Mouse (Mus musculus) ovary, postnatal 36 days (tissue): ENCODE data around the gene Erbb2.
"Not testable (repeated sequence)": the region's sequence is repeated elsewhere in the genome, so short reads cannot be mapped to it uniquely, and the experiment has no call there.

Experiments
- DNase-seq: peaks from one replicate; pipeline ENCODE4 v3.0.0; 2022; ENCODE audit warnings: low spot score, mixed read lengths

Erbb2 gene

GRCm38 (mm10) chr11:98412273-98412796, at the start of gene Erbb2:
Gene Erbb2 (plus strand): TSS chr11:98412470.
- peak; percentile 81 for DNase-seq

DNA sequence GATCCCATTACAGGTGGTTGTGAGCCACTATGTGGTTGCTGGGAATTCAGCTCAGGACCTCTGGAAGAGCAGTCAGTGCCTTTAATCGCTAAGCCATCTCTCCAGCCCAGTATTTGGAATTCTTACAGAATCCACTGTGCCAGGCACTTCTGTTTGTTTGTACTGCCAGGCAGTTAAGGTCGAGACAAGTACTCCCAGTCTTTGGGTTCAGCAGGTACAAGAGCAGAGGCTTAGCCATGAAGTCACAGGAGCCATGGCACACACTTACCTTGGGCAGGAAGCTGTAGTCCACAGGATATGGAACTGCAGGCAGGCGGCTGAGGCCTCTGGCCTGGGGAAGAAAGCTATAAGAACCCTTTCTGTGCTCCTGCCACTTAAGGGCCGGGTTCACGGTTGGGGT, 48.5 kb upstream of the Erbb2 start:
- no peak for DNase-seq

- no peak for DNase-seq
These were observed 47.9 kb upstream of the Erbb2 start for GRCm38 (mm10) chr11:98364410-98364809.

DNA sequence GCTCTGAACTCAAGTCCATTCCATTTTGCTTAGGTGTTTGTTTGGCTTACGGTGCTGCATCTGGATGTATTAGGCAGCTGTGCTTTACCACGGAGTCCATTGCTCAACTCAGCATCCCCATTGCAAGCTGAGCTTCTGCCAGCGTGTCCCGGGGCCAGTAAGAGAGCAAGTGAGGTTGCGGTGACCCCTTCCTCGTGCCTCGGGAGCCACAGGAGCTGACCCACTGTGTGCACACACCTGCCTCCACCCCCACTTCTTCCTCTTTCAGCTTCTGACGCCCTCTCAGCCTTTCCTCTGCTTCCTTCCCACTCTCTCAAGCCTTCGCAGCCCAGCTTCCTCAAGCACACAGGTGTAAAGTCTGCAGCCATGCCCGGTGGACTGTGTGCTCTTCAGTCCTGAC, 46.0 kb upstream of the Erbb2 start:
- DNase-seq: no peak

- no peak for DNase-seq
These were observed 45.0 kb upstream of the Erbb2 start for GRCm38 (mm10) chr11:98367171-98367862.

GRCm38 (mm10) chr11:98367863-98368186, 44.4 kb upstream of the Erbb2 start:
- DNase-seq: no peak

DNA sequence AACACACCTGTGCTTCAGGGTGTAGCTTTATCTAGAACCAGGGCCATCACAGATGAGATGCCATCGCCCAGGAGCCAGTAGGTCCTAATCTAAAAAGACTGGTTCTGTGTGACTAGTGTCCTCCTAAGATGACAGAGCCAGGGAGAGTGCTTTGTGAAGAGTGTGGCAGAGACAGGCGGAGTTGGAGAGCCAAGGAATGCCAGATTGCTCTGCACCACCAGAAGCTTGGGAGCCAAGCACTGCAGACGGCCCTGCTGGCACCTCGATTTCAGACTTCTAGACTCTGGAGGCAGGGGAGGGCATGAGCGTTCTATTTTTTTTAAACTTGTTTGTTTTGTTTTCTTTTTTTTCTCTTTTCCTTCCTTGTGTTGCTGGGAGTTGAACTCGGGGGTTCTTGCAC, 42.9 kb upstream of the Erbb2 start:
- DNase-seq: no peak

DNA sequence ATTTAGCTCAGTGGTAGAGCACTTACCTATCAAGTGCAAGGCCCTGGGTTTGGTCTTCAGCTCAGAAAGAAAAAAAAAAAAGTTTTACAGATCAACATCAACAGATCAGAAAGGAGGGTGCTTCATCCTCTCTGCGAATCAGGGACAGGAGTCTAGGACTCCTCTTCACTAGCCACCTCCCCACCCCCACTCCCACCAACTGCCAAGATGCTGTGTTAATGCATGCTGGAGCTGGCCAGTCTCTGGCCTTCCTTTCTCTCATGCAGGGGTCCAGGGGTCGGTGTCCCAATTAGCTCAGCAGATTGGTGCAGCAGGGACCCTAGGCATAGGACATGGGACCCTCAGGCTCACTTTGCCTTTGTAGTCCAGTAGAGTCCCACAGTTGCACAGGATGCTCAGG, 41.7 kb upstream of the Erbb2 start:
- no peak for DNase-seq

GRCm38 (mm10) chr11:98371556-98372240, 40.6 kb upstream of the Erbb2 start:
- DNase-seq: no peak

DNA sequence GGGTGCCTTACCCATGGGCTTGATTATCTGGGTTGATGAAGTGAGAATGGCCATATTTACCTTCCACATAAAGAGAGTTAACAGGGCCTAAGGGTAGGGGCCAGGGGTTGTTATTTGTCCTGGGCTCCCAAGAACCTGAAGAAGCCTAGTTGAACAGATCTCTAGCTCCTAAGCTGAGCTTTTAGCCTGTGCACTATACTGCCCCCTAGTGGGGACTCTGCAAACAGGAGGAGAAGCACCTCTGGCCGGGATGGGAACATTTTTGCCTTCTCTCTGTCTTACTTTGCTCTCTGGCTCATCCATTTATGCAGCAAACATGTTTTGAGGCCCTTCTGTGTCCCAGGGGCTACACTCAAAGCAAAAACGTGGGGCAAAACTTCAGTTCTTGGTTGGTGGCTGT, 39.9 kb upstream of the Erbb2 start:
- no peak for DNase-seq

GRCm38 (mm10) chr11:98373244-98373643, 39.0 kb upstream of the Erbb2 start:
- no peak for DNase-seq

DNA sequence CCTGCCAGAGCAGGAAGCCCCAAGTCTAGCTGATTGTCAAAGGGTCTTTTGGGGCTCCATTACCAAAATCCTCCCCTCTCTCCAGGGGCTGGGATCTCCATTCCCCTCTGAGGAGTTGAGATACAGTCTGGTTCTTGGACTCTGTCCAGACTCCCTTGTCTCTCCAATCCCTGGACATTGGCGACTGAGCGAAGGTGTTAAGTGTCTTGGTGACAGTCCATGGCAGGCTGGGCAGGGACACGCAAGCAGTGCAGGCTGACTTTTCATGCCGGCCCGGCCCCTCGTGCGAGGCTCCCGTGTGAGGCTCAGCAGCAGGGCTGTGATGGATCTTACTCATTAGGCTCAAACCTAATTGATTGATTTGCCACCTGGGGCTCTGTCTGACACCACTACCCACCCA, 38.0 kb upstream of the Erbb2 start:
- DNase-seq: no peak

DNA sequence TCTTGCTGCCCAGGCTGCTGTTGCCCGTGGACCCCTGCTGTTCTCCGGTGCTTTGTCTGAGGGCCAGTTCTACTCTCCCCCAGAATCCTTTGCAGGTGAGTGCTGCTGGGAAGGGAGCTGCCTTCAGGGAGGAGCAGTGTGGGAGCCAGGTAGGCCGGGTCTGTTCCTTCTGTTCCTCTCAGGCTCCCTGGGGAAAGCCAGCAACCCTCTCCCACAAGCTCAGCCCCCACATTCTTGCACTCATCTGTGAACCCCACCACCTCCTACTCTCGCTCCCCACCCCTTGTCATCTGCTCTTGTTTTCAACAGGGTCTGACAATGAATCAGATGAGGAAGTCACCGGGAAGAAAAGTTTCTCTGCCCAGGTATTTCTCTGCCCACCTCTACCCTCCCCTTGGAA, 35.5 kb upstream of the Erbb2 start:
- DNase-seq: no peak

DNA sequence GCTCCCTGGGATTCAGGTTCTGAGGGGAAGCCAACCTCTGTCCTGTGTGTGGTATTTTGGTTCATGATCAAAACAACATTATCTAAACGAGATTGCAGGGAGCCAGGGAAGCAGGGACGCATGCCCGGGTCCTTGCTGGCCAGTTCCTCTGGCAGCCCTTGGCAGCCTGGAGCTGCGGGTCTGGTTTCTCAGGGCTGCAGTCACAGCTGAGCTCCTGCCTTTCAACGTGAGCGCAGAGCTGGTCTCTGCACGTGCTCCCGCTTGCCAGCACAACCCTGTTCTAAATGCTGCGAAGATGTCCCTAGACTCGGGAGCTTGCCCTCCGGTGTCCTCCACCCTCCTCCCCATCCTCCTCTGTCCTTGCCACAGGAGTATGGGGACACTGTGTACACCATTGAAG, 34.5 kb upstream of the Erbb2 start:
- DNase-seq: peak; percentile 58

GRCm38 (mm10) chr11:98379379-98379778, 32.9 kb upstream of the Erbb2 start:
- DNase-seq: no peak

DNA sequence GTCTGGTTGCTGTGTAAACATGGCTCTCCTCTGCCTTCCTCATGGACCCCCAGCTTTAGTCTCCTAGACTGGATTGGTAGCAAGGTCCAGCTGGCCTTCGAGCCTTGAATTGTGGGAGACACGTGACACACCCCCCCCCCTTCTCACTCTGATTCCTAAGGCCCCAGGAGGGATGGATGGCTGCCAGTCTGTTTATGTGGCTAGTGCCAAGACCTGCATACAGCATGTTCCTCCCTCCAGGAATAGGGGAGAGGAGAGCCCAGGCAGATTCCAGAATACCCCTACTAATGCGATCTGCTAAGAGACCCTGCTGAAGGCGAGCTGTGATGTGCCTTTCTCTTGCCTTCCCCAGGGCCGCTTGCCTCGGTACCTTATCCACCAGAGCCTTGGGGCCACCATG, 32.2 kb upstream of the Erbb2 start:
- DNase-seq: no peak

DNA sequence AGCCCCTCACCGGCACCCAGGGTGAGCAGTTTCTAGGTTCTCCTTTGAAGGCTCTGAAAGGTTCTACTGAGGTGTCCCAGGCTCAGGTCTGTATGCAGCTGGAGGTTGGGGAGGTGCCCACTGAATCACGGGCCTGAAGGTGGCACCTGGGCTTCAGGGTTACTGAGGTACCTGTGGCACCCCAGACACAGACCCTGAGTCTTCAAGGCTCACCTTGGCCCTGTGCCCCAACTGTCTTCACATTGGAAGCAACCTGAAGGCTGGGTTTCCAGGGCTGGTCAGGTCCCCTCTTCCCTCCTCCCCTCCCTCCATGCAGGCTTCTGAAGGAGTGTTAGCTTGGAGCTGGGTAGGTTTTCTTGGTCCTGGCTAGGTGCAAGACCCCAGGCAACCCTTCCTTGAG, 30.6 kb upstream of the Erbb2 start:
- DNase-seq: no peak

GRCm38 (mm10) chr11:98382405-98382804, 29.9 kb upstream of the Erbb2 start:
- DNase-seq: not testable (repeated sequence)

DNA sequence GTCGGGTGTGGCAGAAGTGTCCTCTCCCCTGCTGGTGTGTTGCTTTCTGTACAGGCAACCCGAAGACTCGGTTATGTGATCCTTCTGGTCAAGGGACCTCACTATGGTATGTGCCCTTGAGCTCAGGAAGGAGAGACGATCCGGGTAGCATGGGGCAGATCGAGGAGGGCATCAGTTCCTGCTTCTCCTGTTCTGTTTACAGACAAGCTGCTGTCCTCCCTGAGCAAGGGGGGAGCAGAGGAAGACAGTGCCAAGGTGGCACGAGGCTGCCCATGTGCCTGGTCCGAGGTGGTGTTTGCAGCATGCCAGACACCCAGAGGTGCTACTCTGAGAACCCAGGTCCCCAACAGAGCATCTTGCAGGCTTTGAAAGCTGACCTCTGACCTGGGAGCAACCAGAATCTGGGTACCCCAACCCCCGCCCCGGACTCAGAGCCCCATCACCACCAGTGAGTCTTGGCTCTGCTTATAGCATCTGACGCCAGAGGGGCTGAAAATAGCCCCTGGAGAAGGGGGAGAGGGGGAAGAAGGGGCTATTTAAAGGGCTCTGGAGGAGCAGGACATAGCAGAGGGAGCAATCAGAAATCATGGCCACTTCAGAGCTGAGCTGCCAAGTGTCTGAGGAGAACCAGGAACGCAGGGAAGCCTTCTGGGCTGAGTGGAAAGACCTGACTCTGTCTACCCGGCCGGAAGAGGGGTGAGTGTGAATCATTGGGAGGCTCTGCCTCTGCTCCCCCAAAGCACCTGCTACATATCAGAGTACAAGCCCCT, 28.8 kb upstream of the Erbb2 start, which contains the start of gene Tcap:
Gene Tcap (plus strand): TSS at position 551 of the 770 bp plus-strand sequence.
- no peak for DNase-seq

GRCm38 (mm10) chr11:98384216-98384615, 28.1 kb upstream of the Erbb2 start:
- no peak for DNase-seq

GRCm38 (mm10) chr11:98384721-98385637, 27.3 kb upstream of the Erbb2 start:
- DNase-seq: no peak
